In genomic region chr15:25760304-25760703, GRCm38 (mm10) we compare ENCODE assay signal across 8 mouse cellular contexts.
DNase-seq lines count a peak whose midpoint lies in the region; ATAC-seq and TF ChIP-seq lines count a peak whose summit lies in the region.

No protein-coding gene starts in this region.

- no peak for ATAC-seq in midbrain, embryonic 16.5 days

- H3K4me1 ChIP-seq in E14TG2a.4 (replicated peaks; ENCODE audit: low read depth, low read length), result peaks cover 83% of the 10 kb centered on the region
- peaks cover 86% of the 10 kb centered on the region for H3K4me1 ChIP-seq in embryonic facial prominence, embryonic 10.5 days
- peaks cover 56% of the 10 kb centered on the region for H3K4me1 ChIP-seq in midbrain, embryonic 16.5 days (ENCODE audit: control insufficient read depth, insufficient read depth, low read length)

- H3K27me3 ChIP-seq in E14TG2a.4 (ENCODE audit: insufficient read depth, low read length), result no peaks in the 10 kb centered on the region
- H3K27me3 ChIP-seq in embryonic facial prominence, embryonic 10.5 days (replicated peaks; ENCODE audit: low read depth, poor library complexity, severe bottlenecking), result no peaks in the 10 kb centered on the region
- H3K27me3 ChIP-seq in midbrain, embryonic 16.5 days (ENCODE audit: control insufficient read depth, insufficient read depth, low read depth, low read length), result no peaks in the 10 kb centered on the region

- peak overlapping the region; percentile 81 for H3K27ac ChIP-seq in embryonic facial prominence, embryonic 10.5 days (replicated peaks)
- H3K27ac ChIP-seq in midbrain, embryonic 16.5 days (ENCODE audit: low read length), result peak overlapping the region; percentile 25

- H3K4me3 ChIP-seq in E14TG2a.4 (replicated peaks; ENCODE audit: low read length), result peak overlapping the region; percentile 81
- peak overlapping the region; percentile 42 for H3K4me3 ChIP-seq in embryonic facial prominence, embryonic 10.5 days
- no peak overlapping the region for H3K4me3 ChIP-seq in midbrain, embryonic 16.5 days (ENCODE audit: low read depth, low read length)

- DNase-seq in embryonic facial prominence, embryonic 10.5 days (ENCODE audit: low spot score), result no peak
- peak; percentile 70 for DNase-seq in layer of hippocampus, adult 8-10 months (ENCODE audit: low spot score in 2 of 2)
- no peak for DNase-seq in kidney, adult 9 months
- DNase-seq in kidney, adult 8-10 months, result no peak
- no peak for DNase-seq in cerebellum, adult 8-10 months
- no peak for DNase-seq in kidney, postnatal 4 days

- peak overlapping the region; percentile 51 for H3K4me2 ChIP-seq in midbrain, embryonic 16.5 days (ENCODE audit: low read length)

- no peaks in the 10 kb centered on the region for H3K9me3 ChIP-seq in E14TG2a.4 (ENCODE audit: low read length)
- H3K9me3 ChIP-seq in embryonic facial prominence, embryonic 10.5 days, result peaks cover 8% of the 10 kb centered on the region; the same call in 1 of the 2 replicates
- no peaks in the 10 kb centered on the region for H3K9me3 ChIP-seq in midbrain, embryonic 16.5 days (replicated peaks; ENCODE audit: control insufficient read depth, low read length, poor library complexity, severe bottlenecking)

- WGBS in embryonic facial prominence, embryonic 10.5 days, result 75% methylated on average over 5 of the region's 5 CpGs
- WGBS in midbrain, embryonic 16.5 days, result 29% methylated on average over 5 of the region's 5 CpGs

- TF ChIP-seq CTCF in E14TG2a.4 (conservative IDR thresholded peaks at IDR 0.05; ENCODE audit: low read length), result no peak

- H3K9ac ChIP-seq in midbrain, embryonic 16.5 days (ENCODE audit: low read depth, low read length), result peak overlapping the region; percentile 32; the same call in 1 of the 2 replicates

- peaks cover 53% of the 10 kb centered on the region for H3K36me3 ChIP-seq in E14TG2a.4 (ENCODE audit: insufficient read depth, low read length)
- H3K36me3 ChIP-seq in embryonic facial prominence, embryonic 10.5 days (replicated peaks), result peaks cover 30% of the 10 kb centered on the region
- no peaks in the 10 kb centered on the region for H3K36me3 ChIP-seq in midbrain, embryonic 16.5 days (ENCODE audit: control insufficient read depth, insufficient read depth, low read length)

Comparison
In these comparisons a context has a peak if more than half of its experiments do, and no peak if none do; other contexts are left out.
1. DNase-seq: peak in layer of hippocampus, adult 8-10 months (2 of 2); none in embryonic facial prominence, embryonic 10.5 days (single experiment), kidney, adult 9 months (single experiment), kidney, adult 8-10 months (0 of 2), cerebellum, adult 8-10 months (single experiment) and kidney, postnatal 4 days (0 of 2).